Mouse (Mus musculus) cortical plate, adult 2 months (tissue): ENCODE data around the gene Aox3.

Experiments
- CTCF ChIP-seq: fragments of 200-500 bp; IDR thresholded peaks from 2 replicates; pipeline ENCODE4 v1.5.1; 2011; ENCODE audit warnings: mild to moderate bottlenecking, control low read depth, low read length; ENCODE audit not compliant: insufficient read depth; ENCODE audit errors: extremely low read depth
- POLR2A ChIP-seq: fragments of 200-500 bp; IDR thresholded peaks from 2 replicates; pipeline ENCODE4 v1.6.1; 2011; ENCODE audit warnings: mild to moderate bottlenecking, low read length, control low read depth; ENCODE audit not compliant: insufficient read depth; ENCODE audit errors: extremely low read depth

GRCm38 (mm10) chr1:58124901-58125300 is 12.0 kb downstream of the Aox3 start:
- TF ChIP-seq POLR2A (no peak), CTCF (no peak)
